Mouse (Mus musculus) liver, postnatal 0 days (tissue): ENCODE measurements around the gene Tll2.

Source experiments
- CTCF ChIP-seq: sonication (generic); IDR thresholded peaks from 2 replicates; pipeline ENCODE4 v1.5.1; 2016; ENCODE audit warnings: antibody characterized with exemption, low read depth
- EP300 ChIP-seq: IDR thresholded peaks from 2 replicates; pipeline ENCODE4 v1.6.1; 2016; ENCODE audit warnings: antibody characterized with exemption, low read depth, mild to moderate bottlenecking

DNA sequence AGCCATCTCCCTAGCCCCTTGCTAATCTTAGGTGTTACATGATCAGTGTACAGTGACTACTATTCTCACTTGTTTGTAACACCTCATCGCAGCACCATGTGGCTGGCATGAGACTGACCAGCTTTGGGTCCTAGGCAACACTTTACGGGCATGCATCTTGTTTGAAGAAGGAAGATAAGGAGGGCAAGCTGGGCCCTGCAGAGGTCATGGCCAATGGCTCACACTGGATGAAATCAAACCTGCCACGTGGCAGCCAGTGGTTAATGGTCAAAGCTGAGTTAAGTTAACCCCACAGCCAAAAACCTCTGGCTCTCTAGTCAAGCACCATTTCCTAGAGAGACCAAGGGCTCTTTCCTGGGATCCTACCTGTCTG, 158.5 kb downstream of the Tll2 start:
- TF ChIP-seq EP300 = no peak
- no peak for TF ChIP-seq CTCF
